Mouse (Mus musculus): Measurements from ENCODE around the gene Scrn1. TPM values are rescaled to one million over a fixed set of nuclear protein-coding genes. Genes with fewer than 3 reads are reported as not detected.

Scrn1 gene
- polyA plus RNA-seq, 1 experiment from 2014 or later = 109 TPM

- Histone ChIP-seq H3K9me3 (ENCODE audit: control insufficient read depth, low read length) (no peaks in the 10 kb centered on the region), H3K4me1 (ENCODE audit: control insufficient read depth, insufficient read depth, low read depth, low read length) (peaks cover 9% of the 10 kb centered on the region; the same call in 1 of the 2 replicates), H3K4me3 (ENCODE audit: low read length) (no peak overlapping the region), H3K36me3 (ENCODE audit: control insufficient read depth, insufficient read depth, low read length) (no peaks in the 10 kb centered on the region), H3K4me2 (ENCODE audit: low read length) (no peak overlapping the region), H3K9ac (ENCODE audit: low read depth, low read length) (no peak overlapping the region), H3K27me3 (replicated peaks; ENCODE audit: control insufficient read depth, insufficient read depth, low read length) (no peaks in the 10 kb centered on the region), H3K27ac (ENCODE audit: low read depth, low read length) (no peak overlapping the region)
- WGBS = 81% methylated on average over 6 of the region's 6 CpGs
- ATAC-seq = no peak
These were observed 105.9 kb downstream of the Scrn1 start for GRCm38 (mm10) chr6:54460172-54460914.

- no peaks in the 10 kb centered on the region for H3K9me3 ChIP-seq (ENCODE audit: control insufficient read depth, low read length)
- H3K4me2 ChIP-seq (ENCODE audit: low read length) = no peak overlapping the region
- 54% methylated on average over 7 of the region's 7 CpGs for WGBS
- H3K9ac ChIP-seq (ENCODE audit: low read depth, low read length) = no peak overlapping the region
- H3K4me3 ChIP-seq (ENCODE audit: low read length) = no peak overlapping the region
- ATAC-seq = no peak
- H3K36me3 ChIP-seq (ENCODE audit: control insufficient read depth, insufficient read depth, low read length) = no peaks in the 10 kb centered on the region
- peaks cover 9% of the 10 kb centered on the region; the same call in 1 of the 2 replicates for H3K4me1 ChIP-seq (ENCODE audit: control insufficient read depth, insufficient read depth, low read depth, low read length)
- no peaks in the 10 kb centered on the region for H3K27me3 ChIP-seq (replicated peaks; ENCODE audit: control insufficient read depth, insufficient read depth, low read length)
- H3K27ac ChIP-seq (ENCODE audit: low read depth, low read length) = no peak overlapping the region
These were observed 106.6 kb downstream of the Scrn1 start for GRCm38 (mm10) chr6:54459661-54460060.

Other genes starting within 250 kb of the Scrn1 start
- gene Prr15, start 240.7 kb downstream of the Scrn1 start, polyA plus RNA-seq (2015; fragmentation: Nextera tagmentation; extraction: Ambion mirVana) = 1.1 and 1.5 TPM in 2 replicates
- gene Wipf3, start 136.9 kb downstream of the Scrn1 start, polyA plus RNA-seq (2015; fragmentation: Nextera tagmentation; extraction: Ambion mirVana) = 2.3 and 2.5 TPM in 2 replicates
- 6.3 and 8.1 TPM in 2 replicates for gene Plekha8, start 28.6 kb upstream of the Scrn1 start, polyA plus RNA-seq (2015; fragmentation: Nextera tagmentation; extraction: Ambion mirVana)
- gene Fkbp14, start 30.8 kb upstream of the Scrn1 start, polyA plus RNA-seq (2015; fragmentation: Nextera tagmentation; extraction: Ambion mirVana) = 8.0 and 11.8 TPM in 2 replicates
- gene Mturn, start 115.1 kb upstream of the Scrn1 start, polyA plus RNA-seq (2015; fragmentation: Nextera tagmentation; extraction: Ambion mirVana) = 94.3 and 104 TPM in 2 replicates